ENCODE assay signal across 10 mouse cellular contexts in the genomic region with DNA sequence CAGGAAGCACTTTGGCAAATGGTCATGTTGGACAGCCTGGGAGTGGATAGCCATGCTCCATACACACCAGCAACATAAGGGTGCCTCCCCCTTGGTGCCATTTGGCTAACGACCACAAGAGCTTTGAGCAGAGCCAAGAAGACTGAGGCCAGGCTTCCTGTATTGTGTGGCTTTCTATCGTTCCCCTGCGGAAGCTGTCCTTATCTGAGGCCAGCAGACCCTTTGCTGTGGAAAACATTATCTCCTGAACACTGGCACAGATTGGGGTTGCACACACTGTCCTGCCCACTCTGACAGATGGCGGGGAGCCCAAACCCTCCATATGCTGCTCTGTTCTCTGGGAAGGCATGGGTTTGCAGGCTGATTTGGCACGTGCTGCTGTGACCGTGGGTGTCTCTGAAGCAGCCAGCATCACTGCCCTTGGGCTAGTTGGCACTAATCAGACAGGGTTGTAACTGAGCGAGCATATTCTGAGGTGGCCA.
DNase-seq lines count a peak whose midpoint lies in the region; ATAC-seq and TF ChIP-seq lines count a peak whose summit lies in the region.
"Had no signal": no experiment of that assay in that cellular context is flagged by ENCODE, and none has a peak within 500 bp of the region (broad histone marks: within the 10 kb centered on the region; RNA-seq: fewer than 3 reads in every experiment).

No protein-coding gene starts in this region.

- 0 out of 2 replicates have a peak overlapping the region, but pooled peaks have one; percentile 56 for H3K27ac ChIP-seq in olfactory bulb, adult 2 months (ENCODE audit: insufficient read depth, low read depth, low read length)
- H3K27ac ChIP-seq: heart, adult 2 months had no signal

- DNase-seq in adrenal gland, adult 8-10 months = peak; percentile 38
- DNase-seq in c-Kit-positive CD71-negative TER-119-negative erythroid progenitor cells, embryonic 14.5 days (ENCODE audit: low read depth) = peak; percentile 30
- peak; percentile 69 for DNase-seq in frontal cortex, postnatal 14 days (ENCODE audit: low spot score in 2 of 2)
- peak; percentile 91 to 94 for DNase-seq in left cerebral cortex, adult 18-20 months (ENCODE audit: low spot score in 2 of 2)
- DNase-seq in spleen, postnatal 14 days (ENCODE audit: low spot score in 2 of 2) = no peak
- DNase-seq in yolk sac, embryonic 10.5 days (ENCODE audit: low spot score) = no peak

- no peak for TF ChIP-seq POLR2A in olfactory bulb, adult 2 months (IDR thresholded peaks at IDR 0.05; ENCODE audit: insufficient read depth, low read depth, low read length)

- no peak for ATAC-seq in erythroblast, adult 5-6 weeks (replicated peaks; ENCODE audit: low FRiP score, poor library complexity, severe bottlenecking)

- 32% methylated on average over 7 of the region's 7 CpGs for WGBS in olfactory bulb, adult 2 months

- TF ChIP-seq CTCF in olfactory bulb, adult 2 months (IDR thresholded peaks at IDR 0.05; ENCODE audit: insufficient read depth, low read depth, low read length) = no peak

- H3K4me3 ChIP-seq in olfactory bulb, adult 2 months (ENCODE audit: insufficient read depth, low read depth, low read length) = no peak overlapping the region
- H3K4me3 ChIP-seq: heart, adult 2 months; myocyte had no signal

- H3K4me1 ChIP-seq in olfactory bulb, adult 2 months (ENCODE audit: control insufficient read depth, insufficient read depth, low read length) = peaks cover 8% of the 10 kb centered on the region

Comparison
In these comparisons a context has a peak if more than half of its experiments do, and no peak if none do; other contexts are left out.
1. DNase-seq: peak in adrenal gland, adult 8-10 months (single experiment), c-Kit-positive CD71-negative TER-119-negative erythroid progenitor cells, embryonic 14.5 days (single experiment), frontal cortex, postnatal 14 days (2 of 2) and left cerebral cortex, adult 18-20 months (2 of 2); none in spleen, postnatal 14 days (0 of 2) and yolk sac, embryonic 10.5 days (single experiment).